Comparison of ENCODE assay signal across 8 mouse cellular contexts in the genomic region with DNA sequence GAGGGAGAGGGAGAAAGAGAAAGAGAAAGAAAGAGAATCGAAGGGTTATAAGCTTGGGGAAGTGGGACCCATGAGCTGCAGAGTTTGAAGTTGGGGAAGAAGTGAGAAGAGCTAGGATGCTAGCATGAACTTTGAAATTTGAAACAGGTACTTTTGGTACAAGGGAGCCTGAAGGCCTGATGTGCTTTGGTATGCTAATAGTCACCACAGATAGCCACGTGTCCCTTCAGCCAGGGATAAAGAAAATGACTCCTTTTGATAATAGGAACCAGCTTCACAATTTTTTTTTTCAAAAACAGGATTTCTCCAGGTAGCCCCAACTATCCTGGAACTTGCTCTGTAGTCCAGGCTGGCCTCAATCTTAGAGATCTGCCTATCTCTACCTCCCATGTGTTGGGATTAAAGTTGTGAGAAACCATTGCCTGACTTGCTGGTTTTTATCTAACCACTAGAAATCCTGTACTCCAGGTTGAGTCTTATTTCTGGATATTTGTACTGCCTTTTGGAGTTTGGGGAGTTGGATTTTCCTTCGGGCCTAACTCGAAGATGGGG. TPM values are rescaled to one million over a fixed set of nuclear protein-coding genes. Genes with fewer than 3 reads are reported as not detected.
A peak's percentile ranks its signal among the peaks of the same experiment; 100 is the strongest.
DNase-seq lines count a peak whose midpoint lies in the region; ATAC-seq and TF ChIP-seq lines count a peak whose summit lies in the region.
"Had no signal": no experiment of that assay in that cellular context is flagged by ENCODE, and none has a peak within 500 bp of the region (broad histone marks: within the 10 kb centered on the region; RNA-seq: fewer than 3 reads in every experiment).

No protein-coding gene starts in this region.

- no peak for ATAC-seq in lung, postnatal 0 days
- no peak for ATAC-seq in forebrain, embryonic 12.5 days (ENCODE audit: low FRiP score)
- no peak for ATAC-seq in liver, embryonic 11.5 days (replicated peaks; ENCODE audit: low FRiP score)
- no peak for ATAC-seq in stomach, postnatal 0 days (ENCODE audit: low FRiP score, low TSS enrichment)

- peaks cover 10% of the 10 kb centered on the region; the same call in 1 of the 2 replicates for H3K4me1 ChIP-seq in lung, postnatal 0 days (ENCODE audit: insufficient read depth, low read depth, low read length)
- peaks cover 28% of the 10 kb centered on the region for H3K4me1 ChIP-seq in forebrain, embryonic 12.5 days
- H3K4me1 ChIP-seq in liver, embryonic 11.5 days (replicated peaks; ENCODE audit: control insufficient read depth, insufficient read depth, low read length), result peaks cover 28% of the 10 kb centered on the region
- H3K4me1 ChIP-seq in stomach, postnatal 0 days (replicated peaks; ENCODE audit: control insufficient read depth, insufficient read depth), result 0 out of 2 replicates have a peak, but pooled peaks cover 4% of the 10 kb centered on the region

- no peak overlapping the region; the same call in 1 of the 2 replicates for H3K4me2 ChIP-seq in lung, postnatal 0 days (replicated peaks; ENCODE audit: low read depth, low read length)
- peak overlapping the region; percentile 94 for H3K4me2 ChIP-seq in forebrain, embryonic 12.5 days
- H3K4me2 ChIP-seq in liver, embryonic 11.5 days, result peak overlapping the region; percentile 91
- no peak overlapping the region; the same call in 1 of the 2 replicates for H3K4me2 ChIP-seq in stomach, postnatal 0 days (replicated peaks; ENCODE audit: low read depth)

- H3K27ac ChIP-seq in lung, postnatal 0 days (ENCODE audit: low read length), result 0 out of 2 replicates have a peak overlapping the region, but pooled peaks have one; percentile 65
- no peak overlapping the region for H3K27ac ChIP-seq in forebrain, embryonic 12.5 days
- peak overlapping the region; percentile 77 for H3K27ac ChIP-seq in liver, embryonic 11.5 days (ENCODE audit: low read depth, low read length)
- peak overlapping the region; percentile 76; the same call in 1 of the 2 replicates for H3K27ac ChIP-seq in stomach, postnatal 0 days (replicated peaks)

- no peak overlapping the region for H3K9ac ChIP-seq in lung, postnatal 0 days (replicated peaks; ENCODE audit: low read depth)
- no peak overlapping the region for H3K9ac ChIP-seq in forebrain, embryonic 12.5 days
- H3K9ac ChIP-seq in liver, embryonic 11.5 days (ENCODE audit: low read depth, low read length), result peak overlapping the region; percentile 93
- no peak overlapping the region for H3K9ac ChIP-seq in stomach, postnatal 0 days (ENCODE audit: low read length)

- TF ChIP-seq CTCF in lung, postnatal 0 days (IDR thresholded peaks at IDR 0.05), result no peak
- TF ChIP-seq CTCF in stomach, postnatal 0 days (IDR thresholded peaks at IDR 0.05; ENCODE audit: low read depth), result no peak

- no peaks in the 10 kb centered on the region for H3K36me3 ChIP-seq in lung, postnatal 0 days (ENCODE audit: insufficient read depth, low read length)
- H3K36me3 ChIP-seq in forebrain, embryonic 12.5 days (replicated peaks), result peaks cover 8% of the 10 kb centered on the region
- H3K36me3 ChIP-seq in liver, embryonic 11.5 days (ENCODE audit: control insufficient read depth, insufficient read depth, low read length), result peaks cover 4% of the 10 kb centered on the region; the same call in 1 of the 2 replicates
- peaks cover 1% of the 10 kb centered on the region; the same call in 1 of the 2 replicates for H3K36me3 ChIP-seq in stomach, postnatal 0 days (ENCODE audit: control insufficient read depth, insufficient read depth, low read length)

- TF ChIP-seq EP300 in lung, postnatal 0 days (IDR thresholded peaks at IDR 0.05), result no peak
- no peak for TF ChIP-seq EP300 in stomach, postnatal 0 days (optimal IDR thresholded peaks at IDR 0.05)

- H3K9me3 ChIP-seq in lung, postnatal 0 days (ENCODE audit: low read length), result no peaks in the 10 kb centered on the region
- no peaks in the 10 kb centered on the region for H3K9me3 ChIP-seq in forebrain, embryonic 12.5 days
- H3K9me3 ChIP-seq in liver, embryonic 11.5 days (ENCODE audit: control insufficient read depth, low read length), result no peaks in the 10 kb centered on the region
- H3K9me3 ChIP-seq in stomach, postnatal 0 days (ENCODE audit: control insufficient read depth, low read length), result no peaks in the 10 kb centered on the region

- WGBS in lung, postnatal 0 days, result 72% methylated on average over 4 of the region's 4 CpGs
- WGBS in forebrain, embryonic 12.5 days, result 84% methylated on average over 4 of the region's 4 CpGs
- WGBS in liver, embryonic 11.5 days, result 61% methylated on average over 4 of the region's 4 CpGs
- 81% methylated on average over 4 of the region's 4 CpGs for WGBS in stomach, postnatal 0 days

- no peak for DNase-seq in lung, postnatal 0 days (ENCODE audit: low spot score)
- DNase-seq in lung, adult 18-20 months, result no peak
- no peak for DNase-seq in liver, embryonic 11.5 days (ENCODE audit: low spot score)
- DNase-seq in stomach, postnatal 0 days (ENCODE audit: low spot score), result no peak
- no peak for DNase-seq in cerebellum, adult 8-10 months
- DNase-seq in kidney, adult 8-10 months, result no peak
- DNase-seq: right cerebral cortex, postnatal 4 days had no signal

- H3K4me3 ChIP-seq in lung, postnatal 0 days (ENCODE audit: low read depth, low read length), result no peak overlapping the region
- H3K4me3 ChIP-seq in forebrain, embryonic 12.5 days (replicated peaks), result no peak overlapping the region; the same call in 1 of the 2 replicates
- H3K4me3 ChIP-seq in liver, embryonic 11.5 days (ENCODE audit: low read depth, low read length), result peak overlapping the region; percentile 88
- H3K4me3 ChIP-seq in stomach, postnatal 0 days (ENCODE audit: low read depth, low read length), result no peak overlapping the region

- no peaks in the 10 kb centered on the region for H3K27me3 ChIP-seq in lung, postnatal 0 days (replicated peaks; ENCODE audit: insufficient read depth, low read length)
- H3K27me3 ChIP-seq in forebrain, embryonic 12.5 days, result no peaks in the 10 kb centered on the region
- H3K27me3 ChIP-seq in liver, embryonic 11.5 days (replicated peaks; ENCODE audit: control insufficient read depth, insufficient read depth, low read length), result no peaks in the 10 kb centered on the region
- H3K27me3 ChIP-seq in stomach, postnatal 0 days (ENCODE audit: control insufficient read depth, insufficient read depth, low read length), result no peaks in the 10 kb centered on the region

RNA-seq across cellular contexts. Expression of gene Coro7, which starts 3.1 kb away (rescaled TPM):
- polyA plus RNA-seq in lung, postnatal 0 days (2015; fragmentation: Nextera tagmentation; extraction: Ambion mirVana), result 8.7 and 9.0 TPM in 2 replicates
- 13.5 and 18.5 TPM in 2 replicates for polyA plus RNA-seq in forebrain, embryonic 12.5 days (2016; fragmentation: Nextera tagmentation; extraction: Ambion mirVana)
- polyA plus RNA-seq in liver, embryonic 11.5 days (2014; fragmentation: Nextera tagmentation; extraction: Ambion mirVana), result 17.4 and 18.7 TPM in 2 replicates
- polyA plus RNA-seq in stomach, postnatal 0 days (2015; fragmentation: Nextera tagmentation; extraction: Ambion mirVana), result 7.6 and 8.1 TPM in 2 replicates

RNA-seq across cellular contexts. Expression of gene Nmral1, which starts 36.5 kb away (rescaled TPM):
- polyA plus RNA-seq in lung, postnatal 0 days (2015; fragmentation: Nextera tagmentation; extraction: Ambion mirVana), result 6.0 and 7.1 TPM in 2 replicates
- polyA plus RNA-seq in forebrain, embryonic 12.5 days (2016; fragmentation: Nextera tagmentation; extraction: Ambion mirVana), result 167 and 170 TPM in 2 replicates
- 85.6 and 92.2 TPM in 2 replicates for polyA plus RNA-seq in liver, embryonic 11.5 days (2014; fragmentation: Nextera tagmentation; extraction: Ambion mirVana)
- 15.5 and 17.2 TPM in 2 replicates for polyA plus RNA-seq in stomach, postnatal 0 days (2015; fragmentation: Nextera tagmentation; extraction: Ambion mirVana)

RNA-seq across cellular contexts. Expression of gene Dnaja3, which starts 42.9 kb away (rescaled TPM):
- polyA plus RNA-seq in lung, postnatal 0 days (2015; fragmentation: Nextera tagmentation; extraction: Ambion mirVana), result 37.8 and 38.9 TPM in 2 replicates
- 51.4 and 58.0 TPM in 2 replicates for polyA plus RNA-seq in forebrain, embryonic 12.5 days (2016; fragmentation: Nextera tagmentation; extraction: Ambion mirVana)
- 104 and 111 TPM in 2 replicates for polyA plus RNA-seq in liver, embryonic 11.5 days (2014; fragmentation: Nextera tagmentation; extraction: Ambion mirVana)
- 47.0 and 49.2 TPM in 2 replicates for polyA plus RNA-seq in stomach, postnatal 0 days (2015; fragmentation: Nextera tagmentation; extraction: Ambion mirVana)

RNA-seq across cellular contexts. Expression of gene Vasn, which starts 43.0 kb away (rescaled TPM):
- 17.4 and 18.0 TPM in 2 replicates for polyA plus RNA-seq in lung, postnatal 0 days (2015; fragmentation: Nextera tagmentation; extraction: Ambion mirVana)
- polyA plus RNA-seq in forebrain, embryonic 12.5 days (2016; fragmentation: Nextera tagmentation; extraction: Ambion mirVana), result 5.2 and 6.8 TPM in 2 replicates
- polyA plus RNA-seq in liver, embryonic 11.5 days (2014; fragmentation: Nextera tagmentation; extraction: Ambion mirVana), result 9.3 and 9.4 TPM in 2 replicates
- polyA plus RNA-seq in stomach, postnatal 0 days (2015; fragmentation: Nextera tagmentation; extraction: Ambion mirVana), result 8.8 and 9.6 TPM in 2 replicates

RNA-seq across cellular contexts. Expression of gene Hmox2, which starts 43.5 kb away (rescaled TPM):
- 92.4 and 97.9 TPM in 2 replicates for polyA plus RNA-seq in lung, postnatal 0 days (2015; fragmentation: Nextera tagmentation; extraction: Ambion mirVana)
- 70.7 and 73.5 TPM in 2 replicates for polyA plus RNA-seq in forebrain, embryonic 12.5 days (2016; fragmentation: Nextera tagmentation; extraction: Ambion mirVana)
- polyA plus RNA-seq in liver, embryonic 11.5 days (2014; fragmentation: Nextera tagmentation; extraction: Ambion mirVana), result 66.8 and 75.9 TPM in 2 replicates
- polyA plus RNA-seq in stomach, postnatal 0 days (2015; fragmentation: Nextera tagmentation; extraction: Ambion mirVana), result 57.4 and 60.6 TPM in 2 replicates

Comparison
In these comparisons a context has a peak if more than half of its experiments do, and no peak if none do; other contexts are left out.
1. H3K4me2 ChIP-seq: peak in forebrain, embryonic 12.5 days (single experiment) and liver, embryonic 11.5 days (single experiment); none in lung, postnatal 0 days (single experiment) and stomach, postnatal 0 days (single experiment).